In genomic region chr4:72140706-72141105, GRCm38 (mm10) we compare ENCODE assay signal across 27 mouse cellular contexts.
"Had no signal": no experiment of that assay in that cellular context is flagged by ENCODE, and none has a peak within 500 bp of the region (broad histone marks: within the 10 kb centered on the region; RNA-seq: fewer than 3 reads in every experiment).

No protein-coding gene starts in this region.

- H3K4me1 ChIP-seq: heart, embryonic 10.5 days; kidney, embryonic 15.5 days; limb, embryonic 13.5 days; limb, embryonic 15.5 days; liver, embryonic 12.5 days had no signal

- H3K9me3 ChIP-seq: heart, embryonic 10.5 days; heart, embryonic 12.5 days; hindbrain, embryonic 10.5 days; hindbrain, embryonic 12.5 days; kidney, embryonic 15.5 days; limb, embryonic 13.5 days; limb, embryonic 15.5 days; liver, embryonic 12.5 days had no signal

- H3K4me3 ChIP-seq: heart, embryonic 10.5 days; heart, embryonic 12.5 days; hindbrain, embryonic 10.5 days; hindbrain, embryonic 12.5 days; kidney, embryonic 15.5 days; left cerebral cortex, adult 2 months; limb, embryonic 13.5 days; limb, embryonic 15.5 days; liver, embryonic 12.5 days had no signal

- ATAC-seq: hindbrain, embryonic 16.5 days; inflammation-experienced regulatory T-cells, adult 6 months; intestine, embryonic 16.5 days; liver, embryonic 12.5 days had no signal

- H3K27me3 ChIP-seq: hindbrain, embryonic 12.5 days; kidney, embryonic 15.5 days; limb, embryonic 13.5 days; limb, embryonic 15.5 days; liver, embryonic 12.5 days had no signal

- H3K4me2 ChIP-seq: heart, embryonic 12.5 days; hindbrain, embryonic 12.5 days; hindbrain, embryonic 14.5 days; kidney, embryonic 15.5 days; limb, embryonic 13.5 days; limb, embryonic 15.5 days; liver, embryonic 12.5 days had no signal

- H3K27ac ChIP-seq: heart, embryonic 10.5 days; hindbrain, embryonic 10.5 days; hindbrain, embryonic 12.5 days; hindbrain, embryonic 14.5 days; kidney, embryonic 15.5 days; kidney, postnatal 0 days; left cerebral cortex, adult 2 months; limb, embryonic 13.5 days; limb, embryonic 15.5 days; liver, embryonic 12.5 days; liver, embryonic 14.5 days had no signal

- DNase-seq: gastrocnemius, postnatal 10 days; gastrocnemius, postnatal 25 days; heart, adult 18-20 months; heart, postnatal 10 days; heart, postnatal 4 days; kidney, adult 11 months; kidney, adult 2 months; kidney, adult 9 months; kidney, postnatal 14 days; kidney, postnatal 36 days; layer of hippocampus, adult 9-11 months; left cerebral cortex, postnatal 4 days had no signal

- H3K9ac ChIP-seq: heart, embryonic 12.5 days; hindbrain, embryonic 12.5 days; hindbrain, embryonic 14.5 days; kidney, embryonic 15.5 days; limb, embryonic 13.5 days; limb, embryonic 15.5 days; liver, embryonic 12.5 days; liver, embryonic 14.5 days had no signal
